Mouse (Mus musculus): ENCODE results near the gene Klhl7. TPM values are rescaled to one million over a fixed set of nuclear protein-coding genes. Genes with fewer than 3 reads are reported as not detected.

Klhl7 gene
- polyA plus RNA-seq, 1 experiment from 2014 or later: 19.6 TPM

Other genes starting within 250 kb of the Klhl7 start
- gene Fam126a, start 69.9 kb upstream of the Klhl7 start, polyA plus RNA-seq (2015; fragmentation: Nextera tagmentation; extraction: Ambion mirVana): 55.0 and 56.9 TPM in 2 replicates
- 5.0 and 6.0 TPM in 2 replicates for gene Nupl2, start 64.4 kb downstream of the Klhl7 start, polyA plus RNA-seq (2015; fragmentation: Nextera tagmentation; extraction: Ambion mirVana)

All from liver, embryonic 15.5 days (tissue).